Mouse (Mus musculus): ENCODE data around the gene Ttc24.
A peak's percentile ranks its signal among the peaks of the same experiment; 100 is the strongest.

GRCm38 (mm10) chr3:88125195-88125594 lies 47.1 kb upstream of the Ttc24 start:
- 0 out of 2 replicates have a peak, but pooled peaks have one; percentile 26 for TF ChIP-seq EP300 (IDR thresholded peaks at IDR 0.05; ENCODE audit: low read depth)
- TF ChIP-seq CTCF (IDR thresholded peaks at IDR 0.05; ENCODE audit: low read depth): no peak
